Mouse (Mus musculus): ENCODE measurements at regions not wholly inside any gene's neighbourhood (a gene's known extent, or its start where the extent isn't known, plus 50 kb on each side); places are given as distances from the start of the nearest gene placed in this dataset.

DNA sequence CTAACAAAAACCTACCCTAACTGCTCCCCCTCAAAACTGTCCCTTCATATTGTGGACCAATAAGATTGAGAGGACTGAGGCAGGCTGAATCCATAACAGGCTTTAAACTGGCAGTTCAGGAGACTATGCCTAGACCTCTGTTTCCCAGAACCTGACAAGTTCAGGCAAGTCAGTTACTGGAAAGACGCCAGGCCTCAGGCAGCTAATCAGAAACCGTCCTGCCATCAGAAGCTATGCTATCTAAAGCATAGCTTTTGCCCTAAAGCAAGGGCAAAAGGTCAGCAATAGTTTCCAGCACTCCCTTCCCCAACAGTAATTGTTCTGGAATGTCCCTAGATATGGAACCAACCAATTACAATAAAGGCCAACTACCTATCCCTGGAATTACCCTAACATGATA is 273.0 kb downstream of the Bche start:
- no peak for ATAC-seq (replicated peaks; ENCODE audit: insufficient number of reproducible peaks, insufficient read depth, low FRiP score, low read depth)
- Histone ChIP-seq H3K4me2 (no peak overlapping the region), H3K4me1 (replicated peaks) (no peaks in the 10 kb centered on the region), H3K36me3 (no peaks in the 10 kb centered on the region), H3K27ac (no peak overlapping the region), H3K9me3 (replicated peaks) (no peaks in the 10 kb centered on the region), H3K9ac (no peak overlapping the region), H3K27me3 (no peaks in the 10 kb centered on the region), H3K4me3 (no peak overlapping the region)
- 19% methylated on average over 2 of the region's 2 CpGs for WGBS

- Histone ChIP-seq H3K9ac (no peak overlapping the region), H3K4me3 (no peak overlapping the region), H3K4me2 (no peak overlapping the region), H3K27me3 (no peaks in the 10 kb centered on the region), H3K9me3 (replicated peaks) (no peaks in the 10 kb centered on the region), H3K27ac (no peak overlapping the region), H3K36me3 (no peaks in the 10 kb centered on the region), H3K4me1 (replicated peaks) (no peaks in the 10 kb centered on the region)
- no peak for ATAC-seq (replicated peaks; ENCODE audit: insufficient number of reproducible peaks, insufficient read depth, low FRiP score, low read depth)
- 52% methylated on average over 1 of the region's 1 CpGs for WGBS
These were observed 273.9 kb downstream of the Bche start for GRCm38 (mm10) chr3:73434331-73434730.

DNA sequence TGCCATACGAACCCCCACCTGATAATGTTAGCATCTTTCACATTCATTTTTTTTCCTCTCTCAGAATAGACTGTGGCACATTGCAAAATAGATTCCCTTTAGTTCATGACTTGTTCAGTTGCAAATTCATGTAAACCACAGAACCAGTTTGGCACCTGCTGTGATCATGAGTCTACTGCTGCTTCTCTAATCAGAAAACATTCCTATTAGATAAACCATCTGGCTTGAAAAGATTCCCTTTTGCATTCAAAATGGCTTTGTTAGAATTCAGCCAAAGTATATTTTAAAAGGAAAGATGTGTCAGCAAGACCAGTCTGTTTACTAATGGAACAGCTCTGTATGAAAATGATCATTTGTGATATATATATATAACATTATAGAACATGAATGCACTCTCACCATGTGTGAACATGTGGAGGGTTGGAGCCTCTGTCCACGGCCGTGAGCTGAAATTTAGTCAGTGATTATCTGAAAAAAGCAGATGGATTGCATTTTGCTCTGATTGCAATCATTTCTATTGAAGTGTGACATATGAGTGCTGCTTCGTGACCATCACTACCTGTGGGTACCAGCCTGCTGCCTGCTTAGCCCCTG is 298.2 kb downstream of the Bche start:
- Histone ChIP-seq H3K36me3 (no peaks in the 10 kb centered on the region), H3K27ac (no peak overlapping the region), H3K27me3 (no peaks in the 10 kb centered on the region), H3K4me2 (no peak overlapping the region), H3K4me3 (no peak overlapping the region), H3K9ac (no peak overlapping the region), H3K9me3 (replicated peaks) (no peaks in the 10 kb centered on the region), H3K4me1 (replicated peaks) (no peaks in the 10 kb centered on the region)
- 75% methylated on average over 4 of the region's 4 CpGs for WGBS
- no peak for ATAC-seq (replicated peaks; ENCODE audit: insufficient number of reproducible peaks, insufficient read depth, low FRiP score, low read depth)

- no peak overlapping the region for H3K27ac ChIP-seq
- no peak overlapping the region for H3K4me2 ChIP-seq
- no peak for ATAC-seq (replicated peaks; ENCODE audit: insufficient number of reproducible peaks, insufficient read depth, low FRiP score, low read depth)
- no peak overlapping the region for H3K9ac ChIP-seq
- H3K4me1 ChIP-seq (replicated peaks): no peaks in the 10 kb centered on the region
- H3K36me3 ChIP-seq: no peaks in the 10 kb centered on the region
- H3K27me3 ChIP-seq: no peaks in the 10 kb centered on the region
- no peaks in the 10 kb centered on the region for H3K9me3 ChIP-seq (replicated peaks)
- 56% methylated on average over 4 of the region's 4 CpGs for WGBS
- no peak overlapping the region for H3K4me3 ChIP-seq
These were observed 306.8 kb downstream of the Bche start for GRCm38 (mm10) chr3:73401395-73401794.

DNA sequence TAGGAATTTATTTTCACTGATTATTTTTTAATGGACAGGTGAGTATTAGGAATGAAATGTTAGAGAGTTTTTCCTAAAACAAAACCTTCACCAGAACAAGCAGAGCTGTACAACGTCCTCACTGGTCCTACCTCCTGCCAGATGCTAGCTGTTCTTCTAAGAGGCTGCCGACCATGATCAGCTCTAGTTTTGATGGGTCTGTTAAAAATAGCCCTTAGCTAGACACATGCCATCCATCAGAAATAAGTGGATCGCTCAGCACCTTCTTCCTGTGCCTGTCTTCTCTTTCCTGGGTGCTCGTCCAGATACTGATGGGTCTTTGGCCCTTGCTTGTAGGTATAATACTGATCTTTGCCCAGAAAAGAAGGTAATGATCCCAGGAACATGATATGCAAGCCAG is 312.4 kb downstream of the Bche start:
- no peak overlapping the region for H3K27ac ChIP-seq
- peak; percentile 67; the same call in 1 of the 2 replicates for ATAC-seq (replicated peaks; ENCODE audit: insufficient number of reproducible peaks, insufficient read depth, low FRiP score, low read depth)
- no peak overlapping the region for H3K9ac ChIP-seq

DNA sequence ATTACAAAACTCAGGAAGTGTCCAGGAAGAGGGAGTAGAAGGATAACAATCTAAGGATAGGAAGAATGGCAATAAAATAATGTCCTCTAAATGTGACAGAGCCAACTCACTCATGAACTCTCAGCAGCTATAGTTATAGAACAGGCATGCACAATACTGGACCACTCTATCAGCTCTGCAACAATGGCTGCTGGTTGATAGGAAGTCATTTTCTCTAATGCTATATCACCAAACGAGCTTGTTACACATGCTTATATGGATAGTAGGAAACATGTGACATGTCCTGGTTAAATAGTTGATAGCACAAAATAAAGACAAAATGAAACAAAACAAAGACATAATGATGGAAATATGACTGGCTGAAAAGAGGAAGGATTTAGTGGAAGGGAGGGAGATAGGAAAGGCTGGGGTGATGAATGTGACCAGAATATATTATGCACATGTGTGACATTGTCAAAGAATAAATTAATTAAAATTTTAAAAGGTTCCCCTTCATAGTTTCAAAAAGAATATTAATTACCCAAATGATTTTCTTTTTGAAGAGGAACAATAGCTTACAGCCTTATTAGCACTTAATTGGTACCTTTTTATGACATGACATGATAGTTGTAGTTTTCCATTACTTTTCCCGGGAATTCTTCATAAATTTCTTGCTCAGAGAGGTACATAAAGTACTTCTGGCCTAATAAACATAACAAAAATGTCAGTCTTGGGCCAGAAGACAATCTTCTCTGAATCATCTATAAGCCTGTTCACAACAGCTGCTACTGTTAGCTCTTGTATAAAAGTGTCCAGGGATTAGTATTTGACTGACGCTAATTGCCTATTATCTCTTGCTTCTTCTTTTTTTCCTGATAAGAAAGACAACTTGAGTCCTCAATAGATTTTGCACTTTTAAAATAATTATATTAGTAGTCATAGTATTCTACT is 318.2 kb downstream of the Bche start:
- 68% methylated on average over 3 of the region's 3 CpGs for WGBS
- no peak overlapping the region for H3K4me3 ChIP-seq
- H3K27ac ChIP-seq: no peak overlapping the region
- H3K4me1 ChIP-seq (replicated peaks): no peaks in the 10 kb centered on the region
- no peaks in the 10 kb centered on the region for H3K27me3 ChIP-seq
- no peak overlapping the region for H3K4me2 ChIP-seq
- no peak for ATAC-seq (replicated peaks; ENCODE audit: insufficient number of reproducible peaks, insufficient read depth, low FRiP score, low read depth)
- no peaks in the 10 kb centered on the region for H3K9me3 ChIP-seq (replicated peaks)
- no peak overlapping the region for H3K9ac ChIP-seq
- no peaks in the 10 kb centered on the region for H3K36me3 ChIP-seq

More for the DNA sequence above, 312.4 kb downstream of the Bche start:
- Histone ChIP-seq H3K4me1 (replicated peaks) (peaks cover 9% of the 10 kb centered on the region), H3K4me3 (no peak overlapping the region), H3K36me3 (no peaks in the 10 kb centered on the region), H3K27me3 (no peaks in the 10 kb centered on the region), H3K4me2 (peak overlapping the region; percentile 13; the same call in 1 of the 2 replicates), H3K9me3 (replicated peaks) (no peaks in the 10 kb centered on the region)
- 26% methylated on average over 4 of the region's 4 CpGs for WGBS

DNA sequence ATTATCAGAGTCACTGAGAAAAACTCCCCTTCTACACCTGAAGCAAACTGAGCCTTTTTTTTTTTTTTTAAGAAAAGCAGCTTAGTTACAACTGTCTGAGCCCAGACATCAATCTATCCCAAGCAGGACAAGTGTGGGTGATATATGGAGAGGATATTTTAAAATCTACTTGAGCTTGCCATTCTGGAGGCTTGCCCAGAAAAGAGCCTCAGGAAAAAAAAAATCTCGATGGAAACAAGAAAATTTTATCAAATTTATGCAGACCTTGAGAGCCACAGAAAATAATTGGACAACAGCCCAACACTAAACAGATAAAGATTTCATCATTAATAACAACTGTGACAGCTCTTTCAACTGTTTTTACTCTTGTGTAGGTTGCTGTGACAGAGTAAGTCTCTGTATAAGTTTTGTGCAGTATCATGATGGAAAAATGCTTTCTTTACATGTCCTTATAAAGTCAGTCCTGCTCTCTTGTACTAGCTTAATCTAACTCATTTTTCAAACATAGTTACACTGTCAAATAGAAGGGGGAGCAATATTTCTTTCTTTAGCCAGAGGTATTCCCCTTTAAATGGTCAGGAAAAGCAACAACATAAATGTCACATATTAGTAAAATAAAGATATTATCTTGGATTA is 297.4 kb upstream of the Slitrk3 start:
- ATAC-seq (replicated peaks; ENCODE audit: insufficient number of reproducible peaks, insufficient read depth, low FRiP score, low read depth): no peak
- H3K27ac ChIP-seq: no peak overlapping the region
- H3K4me3 ChIP-seq: no peak overlapping the region
- H3K9ac ChIP-seq: no peak overlapping the region
- no peaks in the 10 kb centered on the region for H3K27me3 ChIP-seq
- H3K9me3 ChIP-seq (replicated peaks): no peaks in the 10 kb centered on the region
- WGBS: 15% methylated on average over 1 of the region's 1 CpGs
- no peak overlapping the region for H3K4me2 ChIP-seq
- no peaks in the 10 kb centered on the region for H3K36me3 ChIP-seq
- no peaks in the 10 kb centered on the region for H3K4me1 ChIP-seq (replicated peaks)

GRCm38 (mm10) chr3:73343199-73343598 is 285.6 kb upstream of the Slitrk3 start:
- no peak overlapping the region for H3K27ac ChIP-seq
- no peak overlapping the region for H3K9ac ChIP-seq
- WGBS: 14% methylated on average over 1 of the region's 1 CpGs
- no peak overlapping the region for H3K4me3 ChIP-seq
- H3K4me1 ChIP-seq (replicated peaks): no peaks in the 10 kb centered on the region
- ATAC-seq (replicated peaks; ENCODE audit: insufficient number of reproducible peaks, insufficient read depth, low FRiP score, low read depth): no peak
- no peaks in the 10 kb centered on the region for H3K27me3 ChIP-seq
- no peaks in the 10 kb centered on the region for H3K36me3 ChIP-seq
- H3K9me3 ChIP-seq (replicated peaks): no peaks in the 10 kb centered on the region
- no peak overlapping the region for H3K4me2 ChIP-seq

GRCm38 (mm10) chr3:73339730-73340129 is 282.1 kb upstream of the Slitrk3 start:
- Histone ChIP-seq H3K4me3 (no peak overlapping the region), H3K9ac (no peak overlapping the region), H3K27me3 (no peaks in the 10 kb centered on the region), H3K9me3 (replicated peaks) (no peaks in the 10 kb centered on the region), H3K36me3 (no peaks in the 10 kb centered on the region), H3K4me2 (no peak overlapping the region), H3K27ac (no peak overlapping the region), H3K4me1 (replicated peaks) (no peaks in the 10 kb centered on the region)
- 60% methylated on average over 2 of the region's 2 CpGs for WGBS
- ATAC-seq (replicated peaks; ENCODE audit: insufficient number of reproducible peaks, insufficient read depth, low FRiP score, low read depth): no peak

DNA sequence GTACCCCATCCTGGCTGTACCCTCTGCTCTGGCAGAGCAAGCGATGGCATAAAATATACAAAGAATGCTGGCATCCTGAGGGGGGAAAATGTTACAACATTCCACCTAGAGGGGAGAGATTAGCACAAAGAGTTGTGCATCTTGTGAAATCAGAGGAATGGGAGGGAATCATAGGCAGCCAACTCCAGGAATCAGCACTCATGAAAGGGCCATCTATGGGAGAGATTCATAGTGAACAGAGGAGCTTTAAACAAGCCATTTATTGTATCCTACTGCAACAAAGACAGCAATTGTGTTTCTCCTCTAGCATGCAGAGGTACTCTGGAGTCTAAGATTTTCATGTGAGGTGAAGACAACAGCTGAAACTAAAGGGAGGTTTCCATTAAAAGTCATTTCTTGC is 265.6 kb upstream of the Slitrk3 start:
- H3K9ac ChIP-seq: no peak overlapping the region
- H3K27ac ChIP-seq: no peak overlapping the region
- H3K4me3 ChIP-seq: no peak overlapping the region
- ATAC-seq (replicated peaks; ENCODE audit: insufficient number of reproducible peaks, insufficient read depth, low FRiP score, low read depth): no peak
- no peak overlapping the region for H3K4me2 ChIP-seq
- WGBS: 41% methylated on average over 1 of the region's 1 CpGs
- no peaks in the 10 kb centered on the region for H3K36me3 ChIP-seq
- no peaks in the 10 kb centered on the region for H3K27me3 ChIP-seq
- H3K4me1 ChIP-seq (replicated peaks): 0 out of 2 replicates have a peak, but pooled peaks cover 2% of the 10 kb centered on the region
- H3K9me3 ChIP-seq (replicated peaks): no peaks in the 10 kb centered on the region

Data from heart, embryonic 15.5 days (tissue).